Mouse (Mus musculus) hindbrain, embryonic 12.5 days (tissue): ENCODE data around the gene Ksr1. TPM values are rescaled to one million over a fixed set of nuclear protein-coding genes. Genes with fewer than 3 reads are reported as not detected.

Experiments
- ATAC-seq: fragments of 200-750 bp; cut with Nextera tagmentation; 2 replicates; pipeline ENCODE4 v1.8.0; 2017; ENCODE audit warnings: moderate TSS enrichment; ENCODE audit not compliant: low FRiP score
- H3K27ac ChIP-seq: fragments of 300-500 bp; sonication (generic); 2 replicates; pipeline ENCODE4 v1.5.1; 2016; ENCODE audit warnings: mild to moderate bottlenecking
- H3K27me3 ChIP-seq: fragments of 300-500 bp; sonication (generic); 2 replicates; pipeline ENCODE4 v1.6.1; 2016; ENCODE audit warnings: mild to moderate bottlenecking
- H3K36me3 ChIP-seq: fragments of 300-500 bp; sonication (generic); 2 replicates; pipeline ENCODE4 v1.6.1; 2016; ENCODE audit warnings: mild to moderate bottlenecking
- H3K4me1 ChIP-seq: fragments of 300-500 bp; sonication (generic); 2 replicates; pipeline ENCODE4 v1.6.1; 2016
- H3K4me2 ChIP-seq: fragments of 300-500 bp; sonication (generic); replicated peaks from 2 replicates; pipeline ENCODE4 v1.6.1; 2016; ENCODE audit warnings: mild to moderate bottlenecking
- H3K4me3 ChIP-seq: fragments of 300-500 bp; sonication (generic); 2 replicates; pipeline ENCODE4 v1.5.1; 2016; ENCODE audit warnings: mild to moderate bottlenecking
- H3K9ac ChIP-seq: fragments of 300-500 bp; sonication (generic); 2 replicates; pipeline ENCODE4 v1.6.1; 2016; ENCODE audit warnings: mild to moderate bottlenecking, moderate library complexity
- H3K9me3 ChIP-seq: fragments of 300-500 bp; sonication (generic); replicated peaks from 2 replicates; pipeline ENCODE4 v1.6.1; 2016; ENCODE audit warnings: mild to moderate bottlenecking
- WGBS: fragments of 180-500 bp; shearing (Covaris S2); methylation state at CpG from one replicate; pipeline ENCODE4 v1.1.7; 2016; 5-methylcytosine and 5-hydroxymethylcytosine counted together
- polyA plus RNA-seq: library from polyadenylated mRNA; unstranded; fragments of >200 nt; fragmentation: Nextera tagmentation; extraction: Ambion mirVana; gene quantifications from 2 replicates; pipeline ENCODE4 v1.2.1, GENCODE M21; 2016

Gene Ksr1
- polyA plus RNA-seq, 1 experiment from 2014 or later: 3.5 TPM

GRCm38 (mm10) chr11:79095713-79096112 lies 50.5 kb downstream of the Ksr1 start:
- no peaks in the 10 kb centered on the region for H3K36me3 ChIP-seq
- WGBS: 4% methylated on average over 2 of the region's 2 CpGs
- H3K9ac ChIP-seq: 0 out of 2 replicates have a peak overlapping the region, but pooled peaks have one; percentile 27
- H3K27ac ChIP-seq: peak overlapping the region; percentile 85
- peaks cover 51% of the 10 kb centered on the region for H3K4me1 ChIP-seq
- peak; percentile 38; the same call in 1 of the 2 replicates for ATAC-seq
- no peaks in the 10 kb centered on the region for H3K9me3 ChIP-seq
- 0 out of 2 replicates have a peak overlapping the region, but pooled peaks have one; percentile 9 for H3K4me2 ChIP-seq
- no peak overlapping the region for H3K4me3 ChIP-seq
- H3K27me3 ChIP-seq: no peaks in the 10 kb centered on the region

DNA sequence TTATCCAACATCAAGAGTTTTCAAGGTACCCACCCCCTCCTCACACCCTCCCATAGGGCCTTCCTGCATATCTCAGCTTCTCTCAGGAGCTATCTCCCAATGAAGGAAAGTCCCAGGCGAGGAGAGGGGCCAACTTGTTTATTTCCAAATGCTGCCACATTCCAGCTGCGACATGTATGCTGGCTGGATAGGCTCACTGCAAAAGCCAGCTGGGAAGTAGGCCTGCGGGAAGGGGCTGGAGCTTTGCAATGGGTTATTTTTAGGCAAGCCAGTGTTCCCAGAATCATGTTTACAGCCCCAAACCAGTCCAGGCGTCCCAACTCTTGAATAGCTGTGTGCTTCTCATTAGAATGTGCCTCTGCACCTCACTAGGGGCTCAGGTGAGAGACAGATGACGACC lies 51.5 kb downstream of the Ksr1 start:
- H3K9me3 ChIP-seq: no peaks in the 10 kb centered on the region
- H3K4me3 ChIP-seq: no peak overlapping the region
- H3K4me1 ChIP-seq: peaks cover 51% of the 10 kb centered on the region
- H3K36me3 ChIP-seq: no peaks in the 10 kb centered on the region
- H3K4me2 ChIP-seq: no peak overlapping the region
- 52% methylated on average over 5 of the region's 5 CpGs for WGBS
- H3K27ac ChIP-seq: peak overlapping the region; percentile 85
- no peak for ATAC-seq
- no peaks in the 10 kb centered on the region for H3K27me3 ChIP-seq
- H3K9ac ChIP-seq: no peak overlapping the region

- Histone ChIP-seq H3K4me2 (no peak overlapping the region), H3K4me3 (no peak overlapping the region), H3K9ac (no peak overlapping the region), H3K27me3 (no peaks in the 10 kb centered on the region), H3K27ac (no peak overlapping the region), H3K36me3 (no peaks in the 10 kb centered on the region), H3K4me1 (peaks cover 53% of the 10 kb centered on the region), H3K9me3 (no peaks in the 10 kb centered on the region)
- 83% methylated on average over 10 of the region's 10 CpGs for WGBS
- no peak; the same call in 1 of the 2 replicates for ATAC-seq
These were observed 52.1 kb downstream of the Ksr1 start for GRCm38 (mm10) chr11:79093986-79094695.

- Histone ChIP-seq H3K4me1 (peaks cover 47% of the 10 kb centered on the region), H3K36me3 (no peaks in the 10 kb centered on the region), H3K4me3 (no peak overlapping the region), H3K27ac (no peak overlapping the region), H3K9ac (no peak overlapping the region), H3K9me3 (no peaks in the 10 kb centered on the region), H3K27me3 (no peaks in the 10 kb centered on the region), H3K4me2 (no peak overlapping the region)
- ATAC-seq: no peak
- 60% methylated on average over 15 of the region's 15 CpGs for WGBS
These were observed 52.8 kb downstream of the Ksr1 start for GRCm38 (mm10) chr11:79093386-79093906.

- no peak overlapping the region for H3K9ac ChIP-seq
- ATAC-seq: no peak
- H3K27me3 ChIP-seq: no peaks in the 10 kb centered on the region
- no peak overlapping the region for H3K4me3 ChIP-seq
- no peak overlapping the region for H3K4me2 ChIP-seq
- H3K4me1 ChIP-seq: peaks cover 44% of the 10 kb centered on the region
- H3K36me3 ChIP-seq: no peaks in the 10 kb centered on the region
- 67% methylated on average over 7 of the region's 7 CpGs for WGBS
- no peak overlapping the region; the same call in 1 of the 2 replicates for H3K27ac ChIP-seq
- H3K9me3 ChIP-seq: no peaks in the 10 kb centered on the region
These were observed 53.4 kb downstream of the Ksr1 start for GRCm38 (mm10) chr11:79092802-79093201.

DNA sequence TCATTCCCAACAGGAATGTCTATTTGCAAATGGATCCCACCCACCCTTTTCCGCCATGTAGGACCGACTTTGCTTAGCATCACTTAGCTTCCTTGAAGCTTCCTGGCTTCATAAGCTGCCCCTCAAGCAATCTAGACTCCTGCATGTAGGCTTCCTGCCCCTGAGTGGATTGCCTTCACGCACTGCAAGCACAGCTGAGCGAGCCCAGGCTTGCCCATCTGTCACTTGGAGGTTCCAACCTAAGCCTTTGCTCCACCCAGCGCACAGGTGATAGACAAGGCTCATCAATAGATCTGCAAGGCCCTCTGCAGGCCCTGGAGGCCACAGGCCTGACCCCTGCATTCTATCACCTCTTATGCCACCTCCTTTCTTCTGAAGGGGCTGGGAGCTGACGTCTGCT lies 54.0 kb downstream of the Ksr1 start:
- Histone ChIP-seq H3K4me2 (no peak overlapping the region), H3K4me1 (peaks cover 44% of the 10 kb centered on the region), H3K36me3 (no peaks in the 10 kb centered on the region), H3K4me3 (no peak overlapping the region), H3K9me3 (no peaks in the 10 kb centered on the region), H3K27me3 (no peaks in the 10 kb centered on the region), H3K9ac (no peak overlapping the region), H3K27ac (no peak overlapping the region; the same call in 1 of the 2 replicates)
- 87% methylated on average over 6 of the region's 6 CpGs for WGBS
- no peak for ATAC-seq

- Histone ChIP-seq H3K27me3 (no peaks in the 10 kb centered on the region), H3K4me1 (peaks cover 25% of the 10 kb centered on the region), H3K36me3 (no peaks in the 10 kb centered on the region), H3K4me3 (no peak overlapping the region), H3K4me2 (no peak overlapping the region), H3K27ac (0 out of 2 replicates have a peak overlapping the region, but pooled peaks have one; percentile 32), H3K9ac (no peak overlapping the region), H3K9me3 (no peaks in the 10 kb centered on the region)
- 55% methylated on average over 1 of the region's 1 CpGs for WGBS
- ATAC-seq: no peak
These were observed 56.5 kb downstream of the Ksr1 start for GRCm38 (mm10) chr11:79089756-79090155.

DNA sequence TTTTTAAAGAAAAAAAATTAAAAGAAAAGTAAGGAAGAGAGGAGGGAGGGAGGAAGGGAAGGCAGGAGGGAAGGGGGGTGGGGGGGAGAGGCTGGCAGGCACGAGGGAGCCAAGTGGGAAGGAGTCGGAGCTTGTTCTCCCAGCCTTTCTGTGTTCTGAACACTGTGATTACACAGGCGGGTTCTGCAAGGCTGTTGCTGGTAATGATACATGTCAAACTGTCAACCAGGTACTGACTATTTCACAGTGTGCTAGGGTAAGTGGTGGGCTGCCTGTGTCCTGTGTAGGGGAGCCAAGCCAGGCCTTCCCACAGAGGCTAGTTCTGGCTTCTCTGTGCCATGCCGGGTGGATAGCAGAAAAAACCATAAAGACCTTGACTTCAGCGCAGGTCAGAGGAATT lies 57.2 kb downstream of the Ksr1 start:
- Histone ChIP-seq H3K4me1 (peaks cover 22% of the 10 kb centered on the region), H3K9ac (no peak overlapping the region), H3K9me3 (no peaks in the 10 kb centered on the region), H3K4me2 (no peak overlapping the region), H3K36me3 (no peaks in the 10 kb centered on the region), H3K4me3 (no peak overlapping the region), H3K27ac (0 out of 2 replicates have a peak overlapping the region, but pooled peaks have one; percentile 32), H3K27me3 (no peaks in the 10 kb centered on the region)
- no peak for ATAC-seq
- WGBS: 59% methylated on average over 5 of the region's 5 CpGs

DNA sequence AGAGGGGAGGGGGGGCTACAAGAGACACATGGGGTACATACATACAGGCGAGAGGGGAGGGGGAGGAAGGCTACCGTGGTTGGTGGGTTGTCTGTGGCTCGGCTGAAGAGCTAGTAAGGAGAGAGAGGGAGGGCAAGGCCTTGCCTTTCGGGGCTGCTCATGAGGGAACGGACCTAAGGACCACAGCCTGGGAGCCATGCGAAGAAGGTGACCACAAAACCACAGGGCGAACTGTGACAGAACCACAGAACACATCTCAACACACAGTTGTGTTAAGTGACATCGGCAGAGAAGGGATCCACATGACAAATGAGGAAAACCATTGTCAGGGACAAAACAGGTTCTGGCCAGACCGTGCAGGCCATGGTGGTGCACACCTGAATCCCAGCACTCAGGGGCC lies 57.9 kb downstream of the Ksr1 start:
- peaks cover 18% of the 10 kb centered on the region for H3K4me1 ChIP-seq
- H3K36me3 ChIP-seq: no peaks in the 10 kb centered on the region
- H3K9me3 ChIP-seq: no peaks in the 10 kb centered on the region
- WGBS: 81% methylated on average over 9 of the region's 9 CpGs
- H3K4me3 ChIP-seq: no peak overlapping the region
- no peaks in the 10 kb centered on the region for H3K27me3 ChIP-seq
- no peak overlapping the region for H3K9ac ChIP-seq
- no peak overlapping the region for H3K4me2 ChIP-seq
- no peak overlapping the region for H3K27ac ChIP-seq
- ATAC-seq: no peak

GRCm38 (mm10) chr11:79087731-79088311 lies 58.4 kb downstream of the Ksr1 start:
- 77% methylated on average over 4 of the region's 4 CpGs for WGBS
- Histone ChIP-seq H3K27ac (no peak overlapping the region), H3K4me1 (peaks cover 15% of the 10 kb centered on the region), H3K9ac (no peak overlapping the region), H3K27me3 (no peaks in the 10 kb centered on the region), H3K36me3 (no peaks in the 10 kb centered on the region), H3K9me3 (no peaks in the 10 kb centered on the region), H3K4me2 (no peak overlapping the region), H3K4me3 (no peak overlapping the region)
- no peak for ATAC-seq

GRCm38 (mm10) chr11:79086787-79087186 lies 59.4 kb downstream of the Ksr1 start:
- Histone ChIP-seq H3K4me2 (no peak overlapping the region), H3K4me3 (no peak overlapping the region), H3K4me1 (peaks cover 13% of the 10 kb centered on the region), H3K27me3 (no peaks in the 10 kb centered on the region), H3K27ac (no peak overlapping the region), H3K9me3 (no peaks in the 10 kb centered on the region), H3K36me3 (no peaks in the 10 kb centered on the region), H3K9ac (no peak overlapping the region)
- no peak for ATAC-seq
- WGBS: 91% methylated on average over 12 of the region's 12 CpGs

DNA sequence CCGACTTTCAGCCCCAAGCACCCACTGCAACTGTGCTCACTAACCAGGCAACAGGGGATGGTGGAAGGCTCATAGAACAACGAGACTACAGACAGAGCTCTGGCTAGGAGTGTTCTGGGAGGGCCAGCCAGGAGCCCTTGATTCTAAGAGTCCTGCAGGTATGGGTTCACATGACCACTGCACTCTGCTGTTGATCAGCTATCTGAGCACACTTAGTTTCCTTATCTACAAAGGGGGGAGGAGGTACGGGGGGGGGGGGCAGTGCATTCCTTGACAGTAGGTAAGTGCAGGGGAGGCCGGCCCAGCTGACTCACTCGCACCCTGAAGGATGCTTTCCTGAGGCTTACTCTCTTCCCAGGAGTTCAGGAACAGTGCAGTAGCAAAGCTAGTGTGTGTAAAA lies 61.1 kb downstream of the Ksr1 start:
- H3K4me2 ChIP-seq: no peak overlapping the region
- H3K4me3 ChIP-seq: no peak overlapping the region
- no peaks in the 10 kb centered on the region for H3K9me3 ChIP-seq
- ATAC-seq: no peak
- H3K9ac ChIP-seq: no peak overlapping the region
- H3K27me3 ChIP-seq: no peaks in the 10 kb centered on the region
- 81% methylated on average over 5 of the region's 5 CpGs for WGBS
- H3K27ac ChIP-seq: no peak overlapping the region
- H3K36me3 ChIP-seq: no peaks in the 10 kb centered on the region
- H3K4me1 ChIP-seq: peaks cover 16% of the 10 kb centered on the region
